ENCODE assay signal across 8 mouse cellular contexts in the genomic region with DNA sequence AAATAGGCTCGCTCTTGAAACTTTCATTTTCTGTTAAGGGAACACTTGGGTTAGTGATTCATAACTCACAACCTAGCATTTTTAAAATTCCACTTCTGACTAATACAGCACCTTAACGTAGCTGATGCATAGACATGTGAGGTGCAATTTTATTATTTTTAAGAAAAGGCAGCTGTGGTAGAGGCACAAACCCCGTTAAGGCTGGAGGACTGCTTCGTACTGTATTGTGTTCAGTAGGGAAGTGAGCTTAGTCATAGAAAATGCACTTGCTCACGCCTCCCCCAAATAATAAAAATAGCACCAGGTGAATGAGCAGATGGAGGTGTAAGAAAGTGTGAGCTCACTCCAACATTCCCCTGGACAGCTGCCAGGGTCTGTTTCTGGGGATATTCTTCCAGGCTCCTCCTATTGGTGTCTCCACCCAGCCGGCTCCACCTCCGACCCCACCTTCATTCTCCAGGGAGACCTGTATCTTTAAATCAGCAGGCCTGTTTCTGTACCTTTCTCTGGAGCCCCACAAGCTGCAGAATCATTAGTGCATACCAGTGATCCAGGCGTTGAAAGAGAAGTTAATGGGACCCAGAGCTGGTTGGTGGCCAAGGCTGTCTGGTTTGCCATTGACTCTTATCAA. TPM values are rescaled to one million over a fixed set of nuclear protein-coding genes. Genes with fewer than 3 reads are reported as not detected.
A peak's percentile ranks its signal among the peaks of the same experiment; 100 is the strongest.
DNase-seq lines count a peak whose midpoint lies in the region; ATAC-seq and TF ChIP-seq lines count a peak whose summit lies in the region.

No protein-coding gene starts in this region.

- peak overlapping the region; percentile 0; the same call in 1 of the 2 replicates for H3K4me2 ChIP-seq in lung, postnatal 0 days (replicated peaks; ENCODE audit: low read depth, low read length)

- no peak overlapping the region for H3K9ac ChIP-seq in lung, postnatal 0 days (replicated peaks; ENCODE audit: low read depth)

- no peak for TF ChIP-seq CTCF in lung, postnatal 0 days (IDR thresholded peaks at IDR 0.05)

- H3K4me3 ChIP-seq in lung, postnatal 0 days (ENCODE audit: low read depth, low read length), result no peak overlapping the region

- H3K27me3 ChIP-seq in lung, postnatal 0 days (replicated peaks; ENCODE audit: insufficient read depth, low read length), result no peaks in the 10 kb centered on the region

- no peak overlapping the region for H3K27ac ChIP-seq in lung, postnatal 0 days (ENCODE audit: low read length)

- intact Hi-C loops in heart, postnatal 25 days (cut with DNase I), result no loop called here

- WGBS in lung, postnatal 0 days, result 41% methylated on average over 8 of the region's 8 CpGs

- no peaks in the 10 kb centered on the region for H3K9me3 ChIP-seq in lung, postnatal 0 days (ENCODE audit: low read length)

- H3K4me1 ChIP-seq in lung, postnatal 0 days (ENCODE audit: insufficient read depth, low read depth, low read length), result 0 out of 2 replicates have a peak, but pooled peaks cover 4% of the 10 kb centered on the region

- peak; percentile 48 to 53 for DNase-seq in heart, adult 18-20 months
- DNase-seq in heart, postnatal 25 days (ENCODE audit: low spot score), result no peak
- DNase-seq in brain, adult 2 months (ENCODE audit: low read depth, low spot score), result peak; percentile 95
- peak; percentile 84 for DNase-seq in kidney, postnatal 36 days
- DNase-seq in lung, postnatal 0 days (ENCODE audit: low spot score), result peak; percentile 76
- DNase-seq in retina, postnatal 1 day, result no peak
- no peak for DNase-seq in embryo, embryonic 10.5 days (ENCODE audit: low spot score)

- peak; percentile 17 for ATAC-seq in granulocyte monocyte progenitor cell, adult 5-6 weeks (replicated peaks; ENCODE audit: poor library complexity, severe bottlenecking)
- ATAC-seq in lung, postnatal 0 days, result peak; percentile 74

- TF ChIP-seq EP300 in lung, postnatal 0 days (IDR thresholded peaks at IDR 0.05), result no peak

- no peaks in the 10 kb centered on the region for H3K36me3 ChIP-seq in lung, postnatal 0 days (ENCODE audit: insufficient read depth, low read length)

RNA-seq across cellular contexts. Expression of a gene that starts 34.4 kb away (rescaled TPM):
- total RNA-seq in heart, adult 18-20 months (2021), result 10 to 100 TPM; 51.8 to 51.9 TPM
- total RNA-seq in heart, postnatal 25 days (2021), result 10 to 100 TPM; 41.9 to 43.6 TPM
- 26.2 and 27.0 TPM in 2 replicates for total RNA-seq in granulocyte monocyte progenitor cell, adult 5-6 weeks (2014; fragmentation: Nextera tagmentation)
- total RNA-seq in granulocyte monocyte progenitor cell, adult 5-6 weeks (2017), result 34.9 and 35.5 TPM in 2 replicates
- 6.3 and 7.0 TPM in 2 replicates for polyA plus RNA-seq in lung, postnatal 0 days (2015; fragmentation: Nextera tagmentation; extraction: Ambion mirVana)

Comparison
In these comparisons a context has a peak if more than half of its experiments do, and no peak if none do; other contexts are left out.
1. DNase-seq: peak in heart, adult 18-20 months (2 of 2), brain, adult 2 months (single experiment), kidney, postnatal 36 days (2 of 2) and lung, postnatal 0 days (single experiment); none in heart, postnatal 25 days (single experiment), retina, postnatal 1 day (single experiment) and embryo, embryonic 10.5 days (single experiment).